Mouse (Mus musculus) heart, embryonic 16.5 days (tissue): ENCODE data around the gene Dnah6. TPM values are rescaled to one million over a fixed set of nuclear protein-coding genes. Genes with fewer than 3 reads are reported as not detected.

ENCODE experiments used
- ATAC-seq: fragments of 200-750 bp; cut with Nextera tagmentation; replicated peaks from 2 replicates; pipeline ENCODE4 v1.8.0; 2017; ENCODE audit warnings: moderate number of reproducible peaks; ENCODE audit not compliant: insufficient read depth, low FRiP score; ENCODE audit errors: extremely low read depth
- H3K27ac ChIP-seq: fragments of 300-500 bp; sonication (generic); 2 replicates; pipeline ENCODE4 v1.5.1; 2014; ENCODE audit warnings: mild to moderate bottlenecking, low read length, control low read depth, moderate library complexity
- H3K27me3 ChIP-seq: fragments of 300-500 bp; sonication (generic); 2 replicates; pipeline ENCODE4 v1.6.1; 2014; ENCODE audit warnings: low read length, mixed read lengths; ENCODE audit not compliant: control insufficient read depth, insufficient read depth
- H3K36me3 ChIP-seq: fragments of 300-500 bp; sonication (generic); 2 replicates; pipeline ENCODE4 v1.6.1; 2014; ENCODE audit not compliant: control insufficient read depth, insufficient read depth
- H3K4me1 ChIP-seq: fragments of 300-500 bp; sonication (generic); 2 replicates; pipeline ENCODE4 v1.6.1; 2014; ENCODE audit warnings: low read length, mixed read lengths; ENCODE audit not compliant: control insufficient read depth, insufficient read depth
- H3K4me2 ChIP-seq: fragments of 300-500 bp; sonication (generic); 2 replicates; pipeline ENCODE4 v1.6.1; 2014; ENCODE audit warnings: low read depth, mild to moderate bottlenecking, control low read depth, low read length
- H3K4me3 ChIP-seq: fragments of 300-500 bp; sonication (generic); 2 replicates; pipeline ENCODE4 v1.5.1; 2014; ENCODE audit warnings: mild to moderate bottlenecking, control low read depth, low read length
- H3K9ac ChIP-seq: fragments of 300-500 bp; sonication (generic); 2 replicates; pipeline ENCODE4 v1.6.1; 2014; ENCODE audit warnings: low read length, control low read depth
- H3K9me3 ChIP-seq: fragments of 300-500 bp; sonication (generic); replicated peaks from 2 replicates; pipeline ENCODE4 v1.6.1; 2016; ENCODE audit warnings: low read length; ENCODE audit not compliant: control insufficient read depth
- WGBS: fragments of 180-500 bp; shearing (Covaris S2); extraction: QIAGEN DNeasy Blood & Tissue Kit; methylation state at CpG from one replicate; pipeline ENCODE4 v1.1.7; 2014; 5-methylcytosine and 5-hydroxymethylcytosine counted together
- polyA plus RNA-seq: library from polyadenylated mRNA; unstranded; fragments of >200 nt; fragmentation: Nextera tagmentation; extraction: Ambion mirVana; gene quantifications from 2 replicates; pipeline ENCODE4 v1.2.1, GENCODE M21; 2015

Dnah6 gene
- polyA plus RNA-seq, 1 experiment from 2014 or later = 0.12 TPM

DNA sequence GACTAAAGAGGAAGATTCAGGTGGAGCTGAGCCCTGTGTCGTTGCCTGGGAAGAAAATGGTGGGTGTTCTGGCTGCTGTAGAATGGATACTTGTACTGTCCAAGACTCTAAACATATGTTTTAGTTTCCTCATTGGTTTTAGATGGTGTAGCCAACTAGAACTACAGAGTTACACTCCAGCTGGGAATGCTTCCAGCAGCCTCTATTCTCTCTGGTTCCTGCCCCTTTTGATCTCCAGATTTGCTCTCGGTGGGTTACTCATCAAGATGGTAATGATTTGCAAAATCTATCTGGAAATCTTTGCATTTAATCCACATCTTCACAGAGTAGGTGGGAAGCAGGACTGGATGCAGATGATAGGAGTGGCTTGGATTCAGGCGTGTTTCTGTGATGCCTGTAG lies 80.6 kb downstream of the Dnah6 start:
- H3K4me3 ChIP-seq = no peak overlapping the region
- no peaks in the 10 kb centered on the region for H3K27me3 ChIP-seq
- H3K27ac ChIP-seq = no peak overlapping the region
- no peaks in the 10 kb centered on the region for H3K36me3 ChIP-seq
- no peaks in the 10 kb centered on the region for H3K4me1 ChIP-seq
- no peaks in the 10 kb centered on the region; the same call in 1 of the 2 replicates for H3K9me3 ChIP-seq
- WGBS = 77% methylated on average over 3 of the region's 3 CpGs
- H3K4me2 ChIP-seq = no peak overlapping the region
- ATAC-seq = no peak
- H3K9ac ChIP-seq = no peak overlapping the region

DNA sequence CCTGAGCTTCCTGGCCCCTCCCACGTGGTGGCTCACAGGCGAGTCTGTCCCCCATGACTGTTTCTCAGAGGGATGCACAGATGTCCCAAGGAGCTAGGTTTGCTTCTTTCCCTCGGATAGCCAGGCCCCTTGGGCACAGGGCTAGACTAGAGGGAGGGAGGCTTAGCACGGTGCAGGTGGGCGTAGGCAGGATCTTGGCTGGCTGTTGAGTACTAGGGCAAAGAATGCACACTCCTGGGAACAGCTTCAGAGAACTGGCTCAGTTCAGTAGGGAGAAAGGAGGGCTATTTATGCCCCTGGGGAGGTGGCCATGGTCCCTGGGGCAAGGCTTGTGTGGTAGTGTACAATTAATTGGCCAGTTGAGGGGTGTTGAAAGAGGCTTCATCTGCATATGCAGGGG lies 88.7 kb downstream of the Dnah6 start:
- Histone ChIP-seq H3K4me3 (no peak overlapping the region), H3K36me3 (no peaks in the 10 kb centered on the region), H3K4me2 (no peak overlapping the region), H3K4me1 (no peaks in the 10 kb centered on the region), H3K27me3 (no peaks in the 10 kb centered on the region), H3K9me3 (no peaks in the 10 kb centered on the region), H3K9ac (no peak overlapping the region), H3K27ac (no peak overlapping the region)
- no peak for ATAC-seq
- 45% methylated on average over 5 of the region's 5 CpGs for WGBS

DNA sequence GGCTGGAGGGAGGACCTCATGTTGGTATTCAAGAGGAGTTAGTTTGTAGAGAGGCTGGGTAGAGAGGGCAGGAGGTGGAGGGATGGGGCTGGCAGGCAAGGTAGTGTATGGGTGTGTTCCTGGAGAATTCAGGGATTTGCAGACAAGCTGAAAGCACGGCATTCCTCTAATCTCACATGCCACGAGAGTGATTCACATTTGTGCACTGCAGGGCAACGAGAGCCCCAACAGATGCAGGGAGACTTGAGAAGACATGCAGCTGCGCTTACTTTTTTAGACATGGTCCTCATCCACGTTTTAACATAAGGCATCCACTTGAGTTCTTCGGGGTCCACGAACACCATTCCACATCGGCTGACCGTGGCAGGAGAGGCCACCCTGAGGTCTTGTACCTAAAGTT lies 93.9 kb downstream of the Dnah6 start:
- H3K4me3 ChIP-seq = no peak overlapping the region
- ATAC-seq = no peak
- H3K27ac ChIP-seq = no peak overlapping the region
- H3K4me1 ChIP-seq = no peaks in the 10 kb centered on the region
- H3K27me3 ChIP-seq = no peaks in the 10 kb centered on the region
- no peaks in the 10 kb centered on the region for H3K36me3 ChIP-seq
- no peak overlapping the region for H3K4me2 ChIP-seq
- H3K9me3 ChIP-seq = no peaks in the 10 kb centered on the region
- H3K9ac ChIP-seq = no peak overlapping the region
- 49% methylated on average over 9 of the region's 9 CpGs for WGBS

DNA sequence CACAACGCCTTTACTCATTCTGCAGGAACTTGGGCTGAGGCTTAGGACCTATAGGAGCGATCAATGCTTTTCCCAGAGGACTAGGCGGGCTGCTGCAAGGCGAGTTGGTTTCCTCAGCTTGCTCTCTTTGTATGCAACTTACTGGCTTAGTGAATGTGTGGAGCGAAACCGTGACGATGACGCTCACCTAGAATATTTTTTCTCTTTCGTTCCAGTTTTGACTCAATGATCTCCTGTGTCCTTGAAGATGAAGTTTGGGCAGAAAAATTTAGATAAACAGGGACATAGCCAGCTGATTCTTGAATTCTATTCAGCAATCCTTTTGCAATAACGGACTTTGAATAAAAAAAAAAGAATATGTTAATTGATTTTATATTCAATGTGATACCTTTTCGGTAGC lies 101.1 kb downstream of the Dnah6 start:
- Histone ChIP-seq H3K27ac (no peak overlapping the region), H3K9me3 (no peaks in the 10 kb centered on the region), H3K4me3 (no peak overlapping the region), H3K36me3 (no peaks in the 10 kb centered on the region), H3K4me2 (no peak overlapping the region), H3K4me1 (no peaks in the 10 kb centered on the region), H3K9ac (no peak overlapping the region), H3K27me3 (no peaks in the 10 kb centered on the region)
- 84% methylated on average over 11 of the region's 11 CpGs for WGBS
- ATAC-seq = no peak

DNA sequence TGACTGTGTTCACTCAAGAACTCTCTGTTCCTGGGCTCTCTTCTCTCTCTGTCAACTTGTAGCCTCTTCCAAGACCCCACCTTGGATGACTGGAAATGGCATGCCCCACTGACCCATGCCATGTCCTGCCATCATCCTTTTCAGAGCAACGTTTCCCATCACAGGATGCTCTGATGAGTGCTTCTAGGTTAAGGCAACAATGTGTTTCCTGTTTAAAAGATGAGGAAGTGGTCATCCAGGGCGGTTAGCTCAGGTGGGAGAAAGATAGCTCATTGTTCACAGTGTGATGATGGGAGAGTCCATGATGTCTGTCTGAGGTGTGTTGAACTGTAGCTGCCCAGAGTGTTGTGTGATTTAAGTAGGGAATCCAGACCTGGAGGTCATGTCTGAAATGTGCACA lies 107.6 kb downstream of the Dnah6 start:
- H3K4me1 ChIP-seq = no peaks in the 10 kb centered on the region

DNA sequence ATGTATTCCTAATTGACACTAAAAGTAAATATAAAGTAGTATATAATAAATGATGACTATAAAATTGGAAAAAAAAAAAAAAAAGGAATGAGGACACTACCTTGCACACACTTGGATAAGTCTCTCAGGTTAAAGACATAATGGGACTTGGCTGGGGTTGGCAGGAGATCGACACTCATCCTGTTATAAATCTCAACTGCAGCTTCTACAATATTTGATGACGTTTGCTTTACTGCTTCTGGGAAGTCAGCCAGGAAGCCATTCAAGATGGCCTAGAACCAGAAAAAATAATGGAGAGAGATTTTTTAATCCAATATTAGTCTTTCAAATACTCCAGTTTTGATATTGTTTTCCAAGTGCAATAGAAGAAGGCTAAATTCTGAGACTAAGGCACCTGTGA lies 108.1 kb downstream of the Dnah6 start:
- ATAC-seq = no peak
- no peak overlapping the region for H3K27ac ChIP-seq
- 33% methylated on average over 2 of the region's 2 CpGs for WGBS

More for the DNA sequence above, 107.6 kb downstream of the Dnah6 start:
- 40% methylated on average over 2 of the region's 2 CpGs for WGBS
- H3K36me3 ChIP-seq = no peaks in the 10 kb centered on the region
- no peak overlapping the region for H3K9ac ChIP-seq
- no peak overlapping the region for H3K4me3 ChIP-seq
- no peak overlapping the region for H3K4me2 ChIP-seq
- no peak for ATAC-seq
- no peaks in the 10 kb centered on the region for H3K9me3 ChIP-seq
- H3K27ac ChIP-seq = no peak overlapping the region
- H3K27me3 ChIP-seq = no peaks in the 10 kb centered on the region

DNA sequence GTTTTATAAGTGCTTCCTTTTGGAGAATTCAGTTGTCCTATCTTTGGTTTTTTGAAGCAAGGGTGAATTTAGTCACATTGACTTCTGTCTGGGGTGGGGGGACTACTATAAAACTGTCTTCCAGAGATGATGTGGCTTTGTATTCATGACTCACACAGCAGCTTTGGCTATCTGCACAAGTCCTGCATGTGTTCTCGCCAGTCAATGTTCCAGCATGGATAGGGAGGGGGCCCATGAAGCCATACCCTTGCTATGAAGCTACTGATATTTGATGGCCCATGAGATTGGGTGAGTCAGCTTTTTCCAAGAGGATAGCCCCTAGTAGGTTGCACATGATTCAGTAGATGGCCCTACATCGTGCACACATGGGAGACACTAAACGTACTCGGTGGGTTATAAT lies 128.3 kb downstream of the Dnah6 start:
- Histone ChIP-seq H3K9ac (no peak overlapping the region), H3K4me3 (no peak overlapping the region), H3K4me2 (no peak overlapping the region), H3K27me3 (no peaks in the 10 kb centered on the region), H3K9me3 (no peaks in the 10 kb centered on the region), H3K27ac (no peak overlapping the region), H3K36me3 (no peaks in the 10 kb centered on the region), H3K4me1 (no peaks in the 10 kb centered on the region)
- ATAC-seq = no peak
- 90% methylated on average over 4 of the region's 4 CpGs for WGBS

More for the DNA sequence above, 108.1 kb downstream of the Dnah6 start:
- Histone ChIP-seq H3K27me3 (no peaks in the 10 kb centered on the region), H3K9ac (no peak overlapping the region), H3K9me3 (no peaks in the 10 kb centered on the region), H3K36me3 (no peaks in the 10 kb centered on the region), H3K4me1 (no peaks in the 10 kb centered on the region), H3K4me2 (no peak overlapping the region), H3K4me3 (no peak overlapping the region)

DNA sequence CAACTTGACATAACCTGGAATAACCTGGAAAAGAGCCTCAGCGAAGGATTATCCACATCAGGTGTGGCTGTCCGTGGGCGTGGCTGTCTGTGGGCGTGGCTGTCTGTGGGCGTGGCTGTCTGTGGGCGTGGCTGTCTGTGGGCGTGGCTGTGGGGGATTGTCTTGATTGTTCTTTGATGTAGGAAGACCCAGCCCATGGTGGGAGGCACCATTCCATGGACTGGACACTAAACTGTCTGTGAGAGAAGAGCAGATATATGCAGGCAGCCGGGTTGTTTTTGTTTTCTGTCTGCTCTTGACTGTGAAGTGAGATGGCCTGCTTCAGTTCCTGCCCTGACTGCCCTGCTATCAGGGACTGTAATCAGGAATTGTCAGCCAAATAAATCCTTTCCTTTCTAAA lies 130.6 kb downstream of the Dnah6 start:
- 72% methylated on average over 8 of the region's 8 CpGs for WGBS
- H3K4me3 ChIP-seq = no peak overlapping the region
- no peak for ATAC-seq
- H3K27me3 ChIP-seq = no peaks in the 10 kb centered on the region
- no peak overlapping the region for H3K9ac ChIP-seq
- H3K9me3 ChIP-seq = no peaks in the 10 kb centered on the region
- H3K4me2 ChIP-seq = no peak overlapping the region
- no peaks in the 10 kb centered on the region for H3K4me1 ChIP-seq
- no peak overlapping the region for H3K27ac ChIP-seq
- no peaks in the 10 kb centered on the region for H3K36me3 ChIP-seq

DNA sequence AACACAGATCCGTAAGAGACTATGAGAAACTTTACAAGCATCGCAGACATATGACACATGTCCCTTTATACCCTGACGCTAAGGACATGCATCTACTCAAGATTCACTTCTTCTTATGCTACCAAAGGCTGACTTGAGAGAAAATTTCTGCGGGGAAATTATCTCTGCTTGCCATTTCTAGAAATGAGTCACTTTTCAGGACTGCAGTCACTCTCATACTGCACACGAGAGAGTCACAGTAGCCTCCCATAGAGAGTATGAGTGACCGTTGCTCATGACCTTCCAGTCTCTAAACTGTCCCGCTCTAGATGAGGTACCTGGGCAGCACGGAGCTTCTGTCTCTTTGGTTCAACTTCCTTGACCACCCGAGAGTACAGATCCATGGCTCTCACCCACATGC lies 138.9 kb downstream of the Dnah6 start:
- Histone ChIP-seq H3K4me2 (no peak overlapping the region), H3K4me1 (no peaks in the 10 kb centered on the region), H3K27me3 (no peaks in the 10 kb centered on the region), H3K27ac (no peak overlapping the region), H3K9ac (no peak overlapping the region), H3K36me3 (no peaks in the 10 kb centered on the region), H3K4me3 (no peak overlapping the region), H3K9me3 (peaks cover 7% of the 10 kb centered on the region)
- WGBS = 88% methylated on average over 9 of the region's 9 CpGs
- ATAC-seq = no peak
